Comparison of ENCODE assay signal across 8 mouse cellular contexts in genomic region chr1:97660687-97661405, GRCm38 (mm10). TPM values are rescaled to one million over a fixed set of nuclear protein-coding genes. Genes with fewer than 3 reads are reported as not detected.
DNase-seq lines count a peak whose midpoint lies in the region; ATAC-seq and TF ChIP-seq lines count a peak whose summit lies in the region.

No protein-coding gene starts in this region.

- peak; percentile 50 for ATAC-seq in cerebellum, adult (ENCODE audit: insufficient number of reproducible peaks, low FRiP score, low TSS enrichment)
- ATAC-seq in forebrain, embryonic 14.5 days: peak; percentile 66
- peak; percentile 62 for ATAC-seq in lung, embryonic 15.5 days (ENCODE audit: borderline replicate concordance, extremely low read depth, low FRiP score, low TSS enrichment)

- WGBS in forebrain, embryonic 14.5 days: under 1% methylated on average over 93 of the region's 93 CpGs
- under 1% methylated on average over 80 of the region's 93 CpGs for WGBS in lung, embryonic 15.5 days

- in situ Hi-C loops in ES-E14 (cut with MboI; ENCODE audit: low sequenced_read_pairs in 2 of 2, unreplicated experiment in 2 of 2): no loop called here

- no peaks in the 10 kb centered on the region for H3K27me3 ChIP-seq in forebrain, embryonic 14.5 days (replicated peaks; ENCODE audit: control insufficient read depth, insufficient read depth, low read length)
- H3K27me3 ChIP-seq in lung, embryonic 15.5 days: no peaks in the 10 kb centered on the region

- no peaks in the 10 kb centered on the region for H3K4me1 ChIP-seq in ES-E14 (ENCODE audit: control insufficient read depth in 2 of 2, insufficient read depth in 2 of 2, low read length in 2 of 2, poor library complexity in 1 of 2)
- peaks cover 25% of the 10 kb centered on the region for H3K4me1 ChIP-seq in forebrain, embryonic 14.5 days (ENCODE audit: control insufficient read depth, insufficient read depth, low read length)
- H3K4me1 ChIP-seq in lung, embryonic 15.5 days: peaks cover 10% of the 10 kb centered on the region; the same call in 1 of the 2 replicates

- peak overlapping the region; percentile 82 to 99 for H3K4me3 ChIP-seq in ES-E14 (ENCODE audit: insufficient read depth in 1 of 2, low read depth in 1 of 2, low read length in 2 of 2, poor library complexity in 1 of 2, severe bottlenecking in 1 of 2)
- peak overlapping the region; percentile 93 for H3K4me3 ChIP-seq in forebrain, embryonic 14.5 days (ENCODE audit: low read depth, low read length)
- peak overlapping the region; percentile 83 for H3K4me3 ChIP-seq in layer of hippocampus, adult 2 months
- peak overlapping the region; percentile 90 for H3K4me3 ChIP-seq in lung, embryonic 15.5 days

- H3K36me3 ChIP-seq in ES-E14 (ENCODE audit: control insufficient read depth, insufficient read depth, low read length, poor library complexity, severe bottlenecking): no peaks in the 10 kb centered on the region
- H3K36me3 ChIP-seq in forebrain, embryonic 14.5 days (ENCODE audit: control insufficient read depth, insufficient read depth, low read length): no peaks in the 10 kb centered on the region
- no peaks in the 10 kb centered on the region for H3K36me3 ChIP-seq in lung, embryonic 15.5 days

- H3K4me2 ChIP-seq in forebrain, embryonic 14.5 days (ENCODE audit: low read length): peak overlapping the region; percentile 65
- H3K4me2 ChIP-seq in lung, embryonic 15.5 days: peak overlapping the region; percentile 81

- no peaks in the 10 kb centered on the region for H3K9me3 ChIP-seq in ES-E14 (ENCODE audit: control insufficient read depth, insufficient read depth, low read depth, low read length)
- no peaks in the 10 kb centered on the region for H3K9me3 ChIP-seq in forebrain, embryonic 14.5 days (replicated peaks; ENCODE audit: control insufficient read depth, low read length)
- H3K9me3 ChIP-seq in lung, embryonic 15.5 days: no peaks in the 10 kb centered on the region

- peak overlapping the region; percentile 83 for H3K9ac ChIP-seq in ES-E14 (ENCODE audit: insufficient read depth, low read depth, low read length, poor library complexity, severe bottlenecking)
- H3K9ac ChIP-seq in forebrain, embryonic 14.5 days (ENCODE audit: low read length): peak overlapping the region; percentile 92
- peak overlapping the region; percentile 71 for H3K9ac ChIP-seq in lung, embryonic 15.5 days

- no peak overlapping the region for H3K27ac ChIP-seq in ES-E14 (ENCODE audit: insufficient read depth, low read depth, low read length, poor library complexity, severe bottlenecking)
- H3K27ac ChIP-seq in forebrain, embryonic 14.5 days (ENCODE audit: low read depth, low read length): peak overlapping the region; percentile 98
- peak overlapping the region; percentile 97 for H3K27ac ChIP-seq in layer of hippocampus, adult 2 months
- H3K27ac ChIP-seq in lung, embryonic 15.5 days: peak overlapping the region; percentile 90

- intact Hi-C loops in heart, postnatal 14 days (cut with DNase I): no loop called here

- peak; percentile 65 for TF ChIP-seq CTCF in layer of hippocampus, adult 2 months (conservative IDR thresholded peaks at IDR 0.05)

- DNase-seq in ES-E14 (ENCODE audit: low read depth, low spot score): peak; percentile 28
- peak; percentile 77 for DNase-seq in forebrain, embryonic 14.5 days (ENCODE audit: low spot score)
- DNase-seq in heart, postnatal 14 days: peak; percentile 62 to 70
- peak; percentile 65 to 69 for DNase-seq in layer of hippocampus, adult 2 months (ENCODE audit: low spot score in 2 of 2)
- DNase-seq in ovary, postnatal 10 days (ENCODE audit: low spot score): peak; percentile 37
- DNase-seq in thymus, postnatal 10 days (ENCODE audit: low spot score in 2 of 2): peak; percentile 54 to 58

TF ChIP-seq in ES-E14, 5 proteins besides CTCF, POLR2A, EP300 and RAD21:
- TF ChIP-seq ZNF384 (IDR thresholded peaks at IDR 0.05; ENCODE audit: low read depth, low read length) (no peak), HCFC1 (IDR thresholded peaks at IDR 0.05; ENCODE audit: borderline replicate concordance, insufficient read depth, low read length) (no peak), ZC3H11A (IDR thresholded peaks at IDR 0.05; ENCODE audit: borderline replicate concordance, low read depth, low read length) (no peak)
TF ChIP-seq in ES-E14: peak in this region for 0.

RNA-seq across cellular contexts. Expression of gene D1Ertd622e, which starts 1.0 kb away (rescaled TPM):
- total RNA-seq in ES-E14 (2012; rRNA removed): 2.2 and 2.7 TPM in 2 replicates
- polyA plus RNA-seq in forebrain, embryonic 14.5 days (2014; fragmentation: Nextera tagmentation; extraction: Ambion mirVana): 61.2 and 66.7 TPM in 2 replicates
- 1 to 10 TPM; 5.2 to 7.2 TPM for total RNA-seq in heart, postnatal 14 days (2021)
- 10 to 100 TPM; 42.1 to 42.8 TPM for total RNA-seq in layer of hippocampus, adult 2 months (2021)
- 15.9 and 18.6 TPM in 2 replicates for polyA plus RNA-seq in lung, embryonic 15.5 days (2015; fragmentation: Nextera tagmentation; extraction: Ambion mirVana)

Comparison
In these comparisons a context has a peak if more than half of its experiments do, and no peak if none do; other contexts are left out.
1. RNA of gene D1Ertd622e, which starts 1.0 kb away (total RNA-seq): 42.1 to 42.8 TPM in layer of hippocampus, adult 2 months; 5.2 to 7.2 TPM in heart, postnatal 14 days and 2.2 to 2.7 TPM in ES-E14; every median in the first group is over 4 times any median in the second.
2. Peak in every context shown above with its lines, with median percentiles within 50 percentile points of each other: DNase-seq, H3K4me3 ChIP-seq, H3K9ac ChIP-seq and ATAC-seq.